Mouse (Mus musculus): ENCODE data around the gene Mrgpre. TPM values are rescaled to one million over a fixed set of nuclear protein-coding genes. Genes with fewer than 3 reads are reported as not detected.
A peak's percentile ranks its signal among the peaks of the same experiment; 100 is the strongest.

Gene Mrgpre
- polyA plus RNA-seq, 1 experiment from 2014 or later, result 0.15 TPM

- Histone ChIP-seq H3K4me2 (ENCODE audit: low read depth, low read length) (no peak overlapping the region), H3K4me3 (ENCODE audit: low read depth, low read length) (no peak overlapping the region), H3K27ac (ENCODE audit: low read depth) (peak overlapping the region; percentile 75; the same call in 1 of the 2 replicates), H3K9me3 (ENCODE audit: low read length) (no peaks in the 10 kb centered on the region), H3K4me1 (ENCODE audit: insufficient read depth) (peaks cover 5% of the 10 kb centered on the region; the same call in 1 of the 2 replicates), H3K9ac (replicated peaks) (no peak overlapping the region), H3K36me3 (replicated peaks; ENCODE audit: insufficient read depth, low read length) (no peaks in the 10 kb centered on the region), H3K27me3 (ENCODE audit: insufficient read depth, low read length) (peaks cover 11% of the 10 kb centered on the region; the same call in 1 of the 2 replicates)
- ATAC-seq, result peak; percentile 75
- no peak for DNase-seq
- no peak for TF ChIP-seq CTCF (IDR thresholded peaks at IDR 0.05; ENCODE audit: low read depth)
- TF ChIP-seq EP300 (IDR thresholded peaks at IDR 0.05; ENCODE audit: low read depth), result no peak
- 43% methylated on average over 6 of the region's 6 CpGs for WGBS (ENCODE audit: insufficient replicate concordance)
Observed at GRCm38 (mm10) chr7:143768267-143768666, 16.0 kb downstream of the Mrgpre start.

GRCm38 (mm10) chr7:143766893-143767292 is 17.4 kb downstream of the Mrgpre start, which contains the start of gene Mrgprg:
Gene Mrgprg (minus strand): TSS chr7:143766993.
- Histone ChIP-seq H3K9ac (replicated peaks) (no peak within 1 kb of the TSS), H3K27ac (ENCODE audit: low read depth) (no peak within 1 kb of the TSS), H3K4me2 (ENCODE audit: low read depth, low read length) (no peak within 1 kb of the TSS), H3K36me3 (replicated peaks; ENCODE audit: insufficient read depth, low read length) (no peaks in the 10 kb centered on the region), H3K4me3 (ENCODE audit: low read depth, low read length) (no peak within 1 kb of the TSS), H3K4me1 (ENCODE audit: insufficient read depth) (peaks cover 5% of the 10 kb centered on the region; the same call in 1 of the 2 replicates), H3K27me3 (ENCODE audit: insufficient read depth, low read length) (peaks cover 11% of the 10 kb centered on the region; the same call in 1 of the 2 replicates), H3K9me3 (ENCODE audit: low read length) (no peaks in the 10 kb centered on the region)
- WGBS (ENCODE audit: insufficient replicate concordance), result 50% methylated on average over 6 of the region's 6 CpGs
- ATAC-seq (no peak), DNase-seq (no peak)
- no peak for TF ChIP-seq CTCF (IDR thresholded peaks at IDR 0.05; ENCODE audit: low read depth)

GRCm38 (mm10) chr7:143764876-143765530 is 19.3 kb downstream of the Mrgpre start:
- no peak for ATAC-seq
- TF ChIP-seq EP300 (IDR thresholded peaks at IDR 0.05; ENCODE audit: low read depth), result no peak
- TF ChIP-seq CTCF (IDR thresholded peaks at IDR 0.05; ENCODE audit: low read depth), result no peak

GRCm38 (mm10) chr7:143763794-143764193 is 20.5 kb downstream of the Mrgpre start:
- Histone ChIP-seq H3K4me2 (ENCODE audit: low read depth, low read length) (no peak overlapping the region), H3K27ac (ENCODE audit: low read depth) (no peak overlapping the region), H3K9ac (replicated peaks) (no peak overlapping the region), H3K9me3 (ENCODE audit: low read length) (no peaks in the 10 kb centered on the region), H3K27me3 (ENCODE audit: insufficient read depth, low read length) (peaks cover 11% of the 10 kb centered on the region; the same call in 1 of the 2 replicates), H3K4me3 (ENCODE audit: low read depth, low read length) (no peak overlapping the region), H3K4me1 (ENCODE audit: insufficient read depth) (peaks cover 5% of the 10 kb centered on the region; the same call in 1 of the 2 replicates), H3K36me3 (replicated peaks; ENCODE audit: insufficient read depth, low read length) (no peaks in the 10 kb centered on the region)
- TF ChIP-seq CTCF (IDR thresholded peaks at IDR 0.05; ENCODE audit: low read depth) (peak; percentile 86), EP300 (IDR thresholded peaks at IDR 0.05; ENCODE audit: low read depth) (no peak)
- DNase-seq, result no peak
- WGBS (ENCODE audit: insufficient replicate concordance), result 10% methylated on average over 3 of the region's 3 CpGs
- peak; percentile 20; the same call in 1 of the 2 replicates for ATAC-seq

More at GRCm38 (mm10) chr7:143764876-143765530, 19.3 kb downstream of the Mrgpre start:
- no peaks in the 10 kb centered on the region for H3K9me3 ChIP-seq (ENCODE audit: low read length)
- 37% methylated on average over 19 of the region's 19 CpGs for WGBS (ENCODE audit: insufficient replicate concordance)
- peaks cover 11% of the 10 kb centered on the region; the same call in 1 of the 2 replicates for H3K27me3 ChIP-seq (ENCODE audit: insufficient read depth, low read length)
- H3K36me3 ChIP-seq (replicated peaks; ENCODE audit: insufficient read depth, low read length), result no peaks in the 10 kb centered on the region
- H3K27ac ChIP-seq (ENCODE audit: low read depth), result no peak overlapping the region
- H3K4me2 ChIP-seq (ENCODE audit: low read depth, low read length), result no peak overlapping the region
- peaks cover 5% of the 10 kb centered on the region; the same call in 1 of the 2 replicates for H3K4me1 ChIP-seq (ENCODE audit: insufficient read depth)
- no peak overlapping the region for H3K9ac ChIP-seq (replicated peaks)
- no peak overlapping the region for H3K4me3 ChIP-seq (ENCODE audit: low read depth, low read length)
- no peak for DNase-seq

- WGBS (ENCODE audit: insufficient replicate concordance), result 61% methylated on average over 3 of the region's 3 CpGs
- Histone ChIP-seq H3K9me3 (ENCODE audit: low read length) (no peaks in the 10 kb centered on the region), H3K4me3 (ENCODE audit: low read depth, low read length) (no peak overlapping the region), H3K4me1 (ENCODE audit: insufficient read depth) (peaks cover 9% of the 10 kb centered on the region), H3K9ac (replicated peaks) (no peak overlapping the region), H3K36me3 (replicated peaks; ENCODE audit: insufficient read depth, low read length) (no peaks in the 10 kb centered on the region), H3K27ac (ENCODE audit: low read depth) (no peak overlapping the region), H3K27me3 (ENCODE audit: insufficient read depth, low read length) (peaks cover 7% of the 10 kb centered on the region; the same call in 1 of the 2 replicates), H3K4me2 (ENCODE audit: low read depth, low read length) (no peak overlapping the region)
- ATAC-seq, result no peak
- TF ChIP-seq EP300 (IDR thresholded peaks at IDR 0.05; ENCODE audit: low read depth), result no peak
- no peak for TF ChIP-seq CTCF (IDR thresholded peaks at IDR 0.05; ENCODE audit: low read depth)
- DNase-seq, result no peak
Observed at GRCm38 (mm10) chr7:143758956-143759355, 25.3 kb downstream of the Mrgpre start.

GRCm38 (mm10) chr7:143757696-143758095 is 26.6 kb downstream of the Mrgpre start:
- no peak overlapping the region for H3K4me3 ChIP-seq (ENCODE audit: low read depth, low read length)
- H3K27ac ChIP-seq (ENCODE audit: low read depth), result no peak overlapping the region
- H3K36me3 ChIP-seq (replicated peaks; ENCODE audit: insufficient read depth, low read length), result no peaks in the 10 kb centered on the region
- 62% methylated on average over 3 of the region's 3 CpGs for WGBS (ENCODE audit: insufficient replicate concordance)
- DNase-seq (no peak), ATAC-seq (no peak)
- peak overlapping the region; percentile 66; the same call in 1 of the 2 replicates for H3K4me2 ChIP-seq (ENCODE audit: low read depth, low read length)
- H3K9ac ChIP-seq (replicated peaks), result no peak overlapping the region
- no peaks in the 10 kb centered on the region for H3K9me3 ChIP-seq (ENCODE audit: low read length)
- H3K4me1 ChIP-seq (ENCODE audit: insufficient read depth), result peaks cover 9% of the 10 kb centered on the region
- peaks cover 13% of the 10 kb centered on the region; the same call in 1 of the 2 replicates for H3K27me3 ChIP-seq (ENCODE audit: insufficient read depth, low read length)
- TF ChIP-seq CTCF (IDR thresholded peaks at IDR 0.05; ENCODE audit: low read depth), result no peak
- TF ChIP-seq EP300 (IDR thresholded peaks at IDR 0.05; ENCODE audit: low read depth), result no peak

All from liver, postnatal 0 days (tissue).